ENCODE assay signal across 7 mouse cellular contexts in the genomic region with DNA sequence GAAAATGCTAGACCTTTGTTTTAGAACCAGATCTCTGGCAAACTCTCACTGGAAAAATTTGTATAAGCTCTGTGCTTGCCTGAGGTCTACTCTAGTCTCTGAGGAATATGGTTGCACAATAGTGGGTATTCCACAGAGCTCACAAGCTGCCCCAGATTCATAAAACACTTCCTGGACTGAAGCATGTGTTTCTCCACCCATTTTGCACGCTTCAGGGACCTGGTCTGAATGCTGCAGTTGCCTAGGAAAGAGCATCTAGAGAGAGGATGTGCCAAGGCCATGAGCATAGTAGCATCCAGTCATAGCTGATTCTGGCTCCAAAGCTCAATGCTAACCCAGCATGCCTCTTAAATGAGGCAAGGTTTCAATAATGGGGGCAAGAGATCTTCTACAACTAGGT.
DNase-seq lines count a peak whose midpoint lies in the region; ATAC-seq lines count a peak whose summit lies in the region.

No protein-coding gene starts in this region.

- H3K9ac ChIP-seq in kidney, embryonic 16.5 days (replicated peaks; ENCODE audit: low read length) = no peak overlapping the region

- DNase-seq in kidney, adult 11 months = peak; percentile 46
- DNase-seq in brain, adult 2 months (ENCODE audit: low read depth, low spot score) = peak; percentile 52
- DNase-seq in layer of hippocampus, postnatal 14 days (ENCODE audit: low spot score in 2 of 2) = peak; percentile 24
- DNase-seq in yolk sac, embryonic 10.5 days (ENCODE audit: low spot score) = no peak

- no peak for ATAC-seq in kidney, embryonic 16.5 days (ENCODE audit: low FRiP score, low TSS enrichment)
- ATAC-seq in granulocyte monocyte progenitor cell, adult 5-6 weeks (replicated peaks; ENCODE audit: poor library complexity, severe bottlenecking) = peak; percentile 96
- no peak for ATAC-seq in monocyte, adult 5-6 weeks (replicated peaks; ENCODE audit: insufficient number of reproducible peaks, low FRiP score, low TSS enrichment, poor library complexity, severe bottlenecking)

- no peaks in the 10 kb centered on the region for H3K9me3 ChIP-seq in kidney, embryonic 16.5 days (ENCODE audit: low read length)

- no peaks in the 10 kb centered on the region for H3K36me3 ChIP-seq in kidney, embryonic 16.5 days (ENCODE audit: insufficient read depth, low read length)

- H3K4me2 ChIP-seq in kidney, embryonic 16.5 days (replicated peaks; ENCODE audit: low read depth, low read length) = no peak overlapping the region

- no peak overlapping the region for H3K4me3 ChIP-seq in kidney, embryonic 16.5 days (ENCODE audit: low read length)

- H3K27ac ChIP-seq in kidney, embryonic 16.5 days (ENCODE audit: low read length) = no peak overlapping the region

- no peaks in the 10 kb centered on the region for H3K27me3 ChIP-seq in kidney, embryonic 16.5 days (ENCODE audit: insufficient read depth, low read length)

- WGBS in kidney, embryonic 16.5 days = 56% methylated on average over 1 of the region's 1 CpGs

- H3K4me1 ChIP-seq in kidney, embryonic 16.5 days (ENCODE audit: insufficient read depth, low read length) = no peaks in the 10 kb centered on the region
